Mouse (Mus musculus) bone marrow macrophage, adult 2 months (primary cell): ENCODE measurements around the gene Hoxd8. TPM values are rescaled to one million over a fixed set of nuclear protein-coding genes. Genes with fewer than 3 reads are reported as not detected.
A peak's percentile ranks its signal among the peaks of the same experiment; 100 is the strongest.

Source experiments
- H3K27ac ChIP-seq: 2 replicates; pipeline ENCODE4 v1.5.1; 2012; ENCODE audit warnings: low read depth, low read length; ENCODE audit not compliant: insufficient read depth
- H3K4me1 ChIP-seq: 2 replicates; pipeline ENCODE4 v1.6.1; 2012; ENCODE audit warnings: low read length; ENCODE audit not compliant: control insufficient read depth, insufficient read depth
- H3K4me3 ChIP-seq: 2 replicates; pipeline ENCODE4 v1.5.1; 2012; ENCODE audit warnings: mild to moderate bottlenecking, low read length, moderate library complexity; ENCODE audit not compliant: insufficient read depth
- CTCF ChIP-seq: IDR thresholded peaks from 2 replicates; pipeline ENCODE4 v1.5.1; 2012; ENCODE audit warnings: low read depth, mild to moderate bottlenecking, low read length, moderate library complexity
- POLR2A ChIP-seq: IDR thresholded peaks from 2 replicates; pipeline ENCODE4 v1.6.1; 2012; ENCODE audit warnings: mild to moderate bottlenecking, low read depth, low read length, borderline replicate concordance
- polyA plus RNA-seq: library from polyadenylated mRNA; stranded (reverse); fragments of >200 nt; gene quantifications from 2 replicates; pipeline ENCODE4 v1.2.4, GENCODE M21; 2012; ENCODE audit not compliant: missing spikeins, insufficient read depth, insufficient read length

Hoxd8 gene
- polyA plus RNA-seq, 1 experiment = not detected

- TF ChIP-seq POLR2A = no peak
- no peak for TF ChIP-seq CTCF
- Histone ChIP-seq H3K27ac (no peak overlapping the region), H3K4me3 (no peak overlapping the region)
These were observed 12.2 kb upstream of the Hoxd8 start for GRCm38 (mm10) chr2:74691995-74692807.

DNA sequence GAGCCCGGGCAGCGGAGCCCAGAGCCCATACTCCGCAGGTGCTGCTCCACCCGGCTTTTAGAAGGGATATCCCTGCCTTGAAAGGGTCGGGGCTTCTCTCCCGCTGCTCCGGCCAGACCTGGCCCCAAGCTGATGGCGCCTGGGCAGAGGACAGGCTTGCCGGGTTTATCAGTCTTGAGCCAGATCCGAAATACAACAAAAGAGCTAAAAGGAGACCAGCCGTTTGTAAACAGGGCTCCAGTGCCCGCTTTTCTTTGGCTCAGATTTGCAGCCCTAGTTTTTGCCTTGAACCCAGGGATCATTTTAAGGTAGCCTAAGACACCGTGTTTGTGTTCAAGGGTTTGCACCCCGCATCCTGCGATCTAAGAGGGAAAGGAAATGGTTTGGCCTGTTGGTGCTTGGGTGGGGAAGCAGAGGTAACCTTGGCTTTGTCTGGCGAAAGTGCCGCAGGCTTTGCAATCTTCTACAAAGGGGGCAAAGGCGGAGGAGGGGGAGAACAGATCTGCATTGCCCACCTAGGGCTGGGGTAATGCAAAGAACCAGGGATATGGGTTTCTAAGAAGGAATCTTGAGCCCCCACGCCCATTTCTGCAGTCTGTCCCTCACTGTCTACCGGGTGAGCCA lies 11.5 kb upstream of the Hoxd8 start:
- TF ChIP-seq POLR2A (no peak), CTCF (no peak)
- Histone ChIP-seq H3K4me3 (no peak overlapping the region), H3K4me1 (no peaks in the 10 kb centered on the region), H3K27ac (no peak overlapping the region)

More at GRCm38 (mm10) chr2:74691995-74692807, 12.2 kb upstream of the Hoxd8 start:
- no peaks in the 10 kb centered on the region for H3K4me1 ChIP-seq

DNA sequence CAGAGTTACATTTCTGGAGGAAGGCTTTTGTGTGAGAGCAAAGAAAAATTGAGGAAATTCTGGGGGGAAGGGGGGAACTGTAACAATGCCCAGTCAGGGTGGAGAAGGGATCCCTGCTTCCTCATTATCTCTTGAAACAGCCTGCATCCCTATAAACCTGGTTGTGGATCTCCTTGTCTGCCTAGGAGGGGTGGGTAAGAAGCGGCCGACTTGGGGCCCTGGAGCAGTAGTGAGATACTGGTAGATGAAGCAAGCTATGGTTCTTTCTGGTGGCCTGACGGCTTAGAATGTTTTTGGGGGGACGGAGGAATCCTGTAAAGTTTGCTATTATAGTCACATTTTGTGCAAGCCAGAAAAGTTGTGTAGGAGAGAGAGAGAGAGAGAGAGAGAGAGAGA lies 11.0 kb upstream of the Hoxd8 start:
- Histone ChIP-seq H3K4me1 (no peaks in the 10 kb centered on the region), H3K4me3 (no peak overlapping the region), H3K27ac (no peak overlapping the region)
- TF ChIP-seq CTCF = no peak
- TF ChIP-seq POLR2A = no peak

DNA sequence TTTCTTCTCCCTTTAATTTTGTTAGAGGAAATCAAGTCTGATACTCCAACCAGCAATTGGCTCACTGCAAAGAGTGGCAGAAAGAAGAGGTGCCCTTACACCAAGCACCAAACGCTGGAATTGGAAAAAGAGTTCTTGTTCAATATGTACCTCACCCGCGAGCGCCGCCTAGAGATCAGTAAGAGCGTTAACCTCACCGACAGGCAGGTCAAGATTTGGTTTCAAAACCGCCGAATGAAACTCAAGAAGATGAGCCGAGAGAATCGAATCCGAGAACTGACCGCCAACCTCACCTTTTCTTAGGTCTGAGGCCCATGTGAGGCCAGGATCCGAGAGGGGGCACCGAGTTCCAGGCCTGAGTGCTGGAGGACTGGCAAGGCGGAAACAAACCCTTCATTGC lies 10.3 kb upstream of the Hoxd8 start:
- Histone ChIP-seq H3K27ac (no peak overlapping the region), H3K4me3 (no peak overlapping the region), H3K4me1 (no peaks in the 10 kb centered on the region)
- TF ChIP-seq POLR2A (no peak), CTCF (peak; percentile 71)

DNA sequence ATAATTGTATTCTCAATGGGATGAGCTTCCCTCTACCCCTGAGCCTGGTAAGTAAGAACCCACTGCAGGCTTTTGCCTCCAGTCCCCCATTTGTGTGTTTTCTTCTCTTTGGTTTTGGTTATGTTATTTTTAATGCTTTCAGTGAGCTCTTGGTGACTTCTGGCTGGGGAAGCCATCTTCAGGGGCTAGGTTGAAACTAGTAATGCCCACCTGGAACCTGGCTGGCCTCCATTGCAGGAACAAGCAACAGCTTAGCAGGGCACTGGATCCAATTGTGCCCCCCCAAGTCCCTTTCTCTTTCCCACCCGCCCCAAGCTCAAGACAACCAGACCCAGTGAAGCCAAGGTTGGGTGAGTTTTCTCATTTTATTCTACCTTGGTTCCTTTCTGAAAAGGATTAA lies 9.0 kb upstream of the Hoxd8 start:
- Histone ChIP-seq H3K4me1 (no peaks in the 10 kb centered on the region), H3K4me3 (no peak overlapping the region), H3K27ac (no peak overlapping the region)
- TF ChIP-seq CTCF (no peak), POLR2A (no peak)

DNA sequence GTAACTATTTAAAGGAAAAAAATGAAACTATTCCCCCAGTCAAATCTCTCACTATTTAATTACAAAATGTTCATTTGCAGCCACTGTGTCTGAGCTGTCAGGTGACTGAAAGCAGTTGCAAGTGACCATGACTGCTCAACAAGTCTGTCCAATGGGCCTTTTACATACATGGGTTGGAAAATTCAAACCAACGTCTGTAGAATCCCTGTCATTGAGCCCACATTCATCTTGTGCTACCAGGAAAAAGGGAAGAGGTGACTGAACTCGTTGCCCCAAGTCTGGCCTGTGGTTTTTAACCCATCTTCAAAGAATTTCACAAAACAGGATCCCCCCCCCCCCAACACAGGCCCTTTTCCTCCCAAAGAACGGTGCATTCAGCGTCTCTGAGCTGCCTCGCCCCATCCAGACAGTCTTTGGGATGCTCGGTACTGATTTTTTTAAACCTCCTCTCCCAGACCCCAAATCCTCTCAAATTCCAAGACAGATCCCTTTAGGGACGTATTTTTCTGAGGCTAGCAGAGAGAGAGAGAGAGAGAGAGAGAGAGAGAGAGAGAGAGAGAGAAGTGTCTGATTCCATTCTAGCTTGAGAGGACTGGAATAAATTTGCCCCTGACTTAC lies 8.5 kb upstream of the Hoxd8 start:
- TF ChIP-seq POLR2A = no peak
- no peak for TF ChIP-seq CTCF
- no peaks in the 10 kb centered on the region for H3K4me1 ChIP-seq
- no peak overlapping the region for H3K27ac ChIP-seq
- H3K4me3 ChIP-seq = no peak overlapping the region

DNA sequence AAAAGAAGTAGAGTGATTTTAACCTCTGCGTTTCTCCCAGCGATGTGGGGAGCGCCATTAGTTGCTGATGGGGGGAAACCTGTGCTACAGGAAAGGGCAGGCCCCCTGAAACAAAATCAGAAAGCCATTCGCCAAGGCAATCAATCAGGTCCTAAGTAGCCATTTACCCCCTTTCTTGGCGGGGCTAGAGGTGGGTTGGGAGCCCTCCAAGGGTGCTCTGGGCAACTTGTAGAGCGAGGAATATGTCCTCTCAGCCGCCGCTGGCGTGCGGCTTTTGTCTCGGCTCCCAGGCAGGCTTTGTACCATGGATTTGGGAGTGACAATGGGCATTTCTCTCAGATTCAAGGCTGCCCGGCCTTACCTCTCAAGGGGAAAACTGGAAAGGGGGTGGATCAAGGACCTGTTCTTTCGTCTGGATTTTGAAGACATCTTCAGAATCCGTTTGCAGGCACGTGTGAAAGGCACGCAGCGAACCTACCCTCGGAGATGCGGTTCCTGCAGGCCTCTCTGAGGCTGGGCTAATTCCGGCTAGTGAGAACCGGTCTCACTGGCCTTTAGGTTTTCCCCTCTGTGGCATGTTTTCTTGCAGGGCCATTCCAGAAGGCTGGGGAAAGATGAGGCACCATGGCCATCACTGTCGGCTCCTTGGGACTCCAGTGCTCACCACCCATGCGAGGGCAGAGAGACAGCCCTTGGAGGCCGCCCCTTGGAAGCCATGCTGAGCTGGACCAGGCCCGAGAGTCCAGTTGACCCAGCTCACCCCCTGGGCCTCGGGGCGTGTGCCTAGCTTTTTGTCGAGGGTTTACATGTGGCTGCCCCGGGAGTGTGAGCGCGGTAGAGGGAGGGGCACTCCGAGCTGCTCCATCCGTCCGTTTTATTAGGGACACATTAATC lies 7.7 kb upstream of the Hoxd8 start:
- Histone ChIP-seq H3K4me3 (no peak overlapping the region), H3K4me1 (no peaks in the 10 kb centered on the region), H3K27ac (no peak overlapping the region)
- TF ChIP-seq POLR2A = no peak
- no peak for TF ChIP-seq CTCF

GRCm38 (mm10) chr2:74697567-74698121 lies 6.8 kb upstream of the Hoxd8 start, which contains the start of gene Hoxd9:
Hoxd9 (plus strand) TSS chr2:74697727.
- Histone ChIP-seq H3K27ac (no peak within 1 kb of the TSS), H3K4me1 (no peaks in the 10 kb centered on the region), H3K4me3 (peak within 1 kb of the TSS; percentile 25)
- TF ChIP-seq POLR2A (no peak), CTCF (no peak)

GRCm38 (mm10) chr2:74698201-74699052 lies 6.0 kb upstream of the Hoxd8 start:
- TF ChIP-seq POLR2A (no peak), CTCF (no peak)
- H3K27ac ChIP-seq = no peak overlapping the region
- H3K4me3 ChIP-seq = peak overlapping the region; percentile 25
- no peaks in the 10 kb centered on the region for H3K4me1 ChIP-seq
